Mouse (Mus musculus): Measurements from ENCODE around the gene Haus7.

GRCm38 (mm10) chrX:73483484-73483810 is 24.6 kb upstream of the Haus7 start, which contains the start of gene Bgn:
- peak; percentile 86 for TF ChIP-seq POLR2A (IDR thresholded peaks at IDR 0.05; ENCODE audit: insufficient read length, low read depth)
- no peak for TF ChIP-seq MAX (IDR thresholded peaks at IDR 0.05; ENCODE audit: low read depth)
- no peak for TF ChIP-seq USF1 (IDR thresholded peaks at IDR 0.05; ENCODE audit: low read depth)
